Mouse (Mus musculus) limb, embryonic 14.5 days (tissue): ENCODE measurements around the gene Usp29. TPM values are rescaled to one million over a fixed set of nuclear protein-coding genes. Genes with fewer than 3 reads are reported as not detected.
A peak's percentile ranks its signal among the peaks of the same experiment; 100 is the strongest.

ENCODE experiments used
- ATAC-seq: fragments of 200-750 bp; cut with Nextera tagmentation; 2 replicates; pipeline ENCODE4 v1.8.0; 2017; ENCODE audit warnings: low read depth, moderate number of reproducible peaks, moderate TSS enrichment; ENCODE audit not compliant: low FRiP score
- DNase-seq: peaks from one replicate; pipeline ENCODE4 v3.0.0-alpha.2; 2015; ENCODE audit warnings: low spot score
- H3K27ac ChIP-seq: fragments of 300-500 bp; sonication (generic); replicated peaks from 2 replicates; pipeline ENCODE4 v1.5.1; 2014; ENCODE audit warnings: low read depth, mild to moderate bottlenecking, low read length, moderate library complexity, mixed read lengths
- H3K27me3 ChIP-seq: fragments of 300-500 bp; sonication (generic); 2 replicates; pipeline ENCODE4 v1.6.1; 2014; ENCODE audit warnings: low read length, mixed read lengths; ENCODE audit not compliant: control insufficient read depth, insufficient read depth
- H3K36me3 ChIP-seq: fragments of 300-500 bp; sonication (generic); 2 replicates; pipeline ENCODE4 v1.6.1; 2014; ENCODE audit warnings: mild to moderate bottlenecking, low read length, moderate library complexity, mixed read lengths; ENCODE audit not compliant: control insufficient read depth, insufficient read depth
- H3K4me1 ChIP-seq: fragments of 300-500 bp; sonication (generic); 2 replicates; pipeline ENCODE4 v1.6.1; 2014; ENCODE audit warnings: antibody characterized with exemption, low read length, mixed read lengths; ENCODE audit not compliant: control insufficient read depth, insufficient read depth
- H3K4me2 ChIP-seq: fragments of 300-500 bp; sonication (generic); replicated peaks from 2 replicates; pipeline ENCODE4 v1.6.1; 2014; ENCODE audit warnings: low read depth, mild to moderate bottlenecking, low read length, moderate library complexity; ENCODE audit not compliant: severe bottlenecking
- H3K4me3 ChIP-seq: fragments of 300-500 bp; sonication (generic); replicated peaks from 2 replicates; pipeline ENCODE4 v1.5.1; 2014; ENCODE audit warnings: low read length
- H3K9ac ChIP-seq: fragments of 300-500 bp; sonication (generic); 2 replicates; pipeline ENCODE4 v1.6.1; 2014; ENCODE audit warnings: mild to moderate bottlenecking, low read depth, low read length, moderate library complexity; ENCODE audit not compliant: severe bottlenecking
- H3K9me3 ChIP-seq: fragments of 300-500 bp; sonication (generic); 2 replicates; pipeline ENCODE4 v1.6.1; 2016; ENCODE audit warnings: low read length; ENCODE audit not compliant: control insufficient read depth
- POLR2A ChIP-seq: fragments of 200-500 bp; IDR thresholded peaks from 2 replicates; pipeline ENCODE4 v1.8.0; 2012; ENCODE audit warnings: inconsistent platforms, mild to moderate bottlenecking, moderate library complexity, borderline replicate concordance; ENCODE audit not compliant: insufficient read depth, insufficient read length; ENCODE audit errors: extremely low read depth
- WGBS: fragments of 180-500 bp; shearing (Covaris S2); extraction: QIAGEN DNeasy Blood & Tissue Kit; methylation state at CpG from one replicate; pipeline ENCODE4 v1.1.7; 2014; 5-methylcytosine and 5-hydroxymethylcytosine counted together
- polyA plus RNA-seq, 2 experiments: library from polyadenylated mRNA; depleted of rRNA in 1 of 2; stranded (reverse) in 1 of 2; unstranded in 1 of 2; fragments of >200 nt; fragmentation: Nextera tagmentation in 1 of 2; extraction: Ambion mirVana in 1 of 2; gene quantifications; 2 replicates each; pipeline versions ENCODE4 v1.2.1 to v1.2.3; 2012 to 2014

The Usp29 gene
- polyA plus RNA-seq, 2 experiments = 10.7 to 20.7 TPM

DNA sequence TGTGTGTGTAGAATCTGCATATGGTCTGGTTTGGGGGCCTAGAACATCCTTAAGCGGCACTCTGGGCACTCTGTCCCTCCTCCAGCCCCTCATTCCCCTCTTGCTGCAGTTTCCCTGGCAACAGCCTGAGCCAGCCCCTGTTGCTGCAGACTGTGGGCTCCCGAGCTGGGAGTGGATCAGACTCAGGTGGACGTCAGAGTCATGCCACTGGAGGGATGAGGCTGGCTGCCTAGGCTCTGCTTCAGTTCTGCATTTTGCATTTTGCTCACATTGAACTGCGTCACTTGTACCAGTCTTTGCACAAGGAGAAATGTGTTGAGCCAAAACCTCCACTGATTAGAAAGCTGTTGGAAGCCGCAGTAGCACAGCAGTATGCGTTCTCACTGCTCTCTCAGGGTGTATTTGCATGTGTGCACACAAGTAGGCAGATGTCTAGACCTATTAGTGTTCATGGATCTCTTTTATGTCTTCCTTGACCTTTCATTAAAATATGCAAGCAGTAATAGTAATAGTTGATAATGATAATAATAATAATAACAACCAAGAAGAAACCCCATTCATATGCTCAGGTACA lies 151.2 kb downstream of the Usp29 start:
- Histone ChIP-seq H3K4me3 (no peak overlapping the region), H3K4me2 (no peak overlapping the region), H3K9ac (no peak overlapping the region), H3K9me3 (no peaks in the 10 kb centered on the region), H3K27ac (no peak overlapping the region), H3K4me1 (no peaks in the 10 kb centered on the region), H3K27me3 (no peaks in the 10 kb centered on the region), H3K36me3 (no peaks in the 10 kb centered on the region)
- DNase-seq (no peak), ATAC-seq (no peak)
- whole genome bisulfite sequencing = 45% methylated on average over 6 of the region's 6 CpGs
- no peak for TF ChIP-seq POLR2A

DNA sequence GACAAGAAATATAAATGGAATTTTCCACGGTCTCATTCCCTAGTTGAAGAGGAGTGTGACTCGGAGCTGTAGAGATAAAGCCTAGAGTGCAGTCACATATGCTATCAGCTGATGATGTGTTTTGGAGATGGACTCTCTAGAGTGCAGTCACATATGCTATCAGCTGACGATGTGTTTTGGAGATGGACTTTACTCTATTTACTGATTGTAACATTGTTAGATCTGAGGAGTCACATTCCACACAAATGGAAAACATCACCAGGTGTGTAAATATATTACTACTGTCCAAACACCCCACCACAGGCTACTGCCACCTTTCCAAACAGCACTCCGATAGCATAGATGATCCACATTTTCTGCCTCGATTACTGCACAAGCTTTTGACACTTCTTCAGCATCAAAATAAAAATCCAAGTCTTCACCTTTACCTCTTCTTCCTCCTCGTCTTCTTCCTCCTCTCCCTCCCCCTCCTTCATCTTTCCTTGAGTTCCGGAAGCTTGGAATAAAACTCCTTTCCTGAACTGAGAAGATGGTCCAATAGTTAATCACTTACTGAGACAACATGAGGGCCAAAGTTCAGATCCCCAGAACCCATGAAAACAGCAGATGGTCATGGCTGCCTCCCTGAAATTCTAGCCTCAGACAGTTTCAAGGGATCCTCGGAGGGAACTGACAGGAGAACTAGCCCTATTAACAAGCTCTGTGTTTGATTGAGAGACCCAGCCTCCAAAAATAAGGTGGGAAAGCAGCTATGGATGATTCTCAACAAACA lies 153.2 kb downstream of the Usp29 start:
- Histone ChIP-seq H3K4me2 (no peak overlapping the region), H3K4me3 (no peak overlapping the region), H3K9me3 (no peaks in the 10 kb centered on the region), H3K36me3 (no peaks in the 10 kb centered on the region), H3K4me1 (no peaks in the 10 kb centered on the region), H3K27me3 (no peaks in the 10 kb centered on the region), H3K9ac (no peak overlapping the region), H3K27ac (no peak overlapping the region)
- no peak for ATAC-seq
- TF ChIP-seq POLR2A = no peak
- DNase-seq = no peak
- 86% methylated on average over 8 of the region's 8 CpGs for WGBS

DNA sequence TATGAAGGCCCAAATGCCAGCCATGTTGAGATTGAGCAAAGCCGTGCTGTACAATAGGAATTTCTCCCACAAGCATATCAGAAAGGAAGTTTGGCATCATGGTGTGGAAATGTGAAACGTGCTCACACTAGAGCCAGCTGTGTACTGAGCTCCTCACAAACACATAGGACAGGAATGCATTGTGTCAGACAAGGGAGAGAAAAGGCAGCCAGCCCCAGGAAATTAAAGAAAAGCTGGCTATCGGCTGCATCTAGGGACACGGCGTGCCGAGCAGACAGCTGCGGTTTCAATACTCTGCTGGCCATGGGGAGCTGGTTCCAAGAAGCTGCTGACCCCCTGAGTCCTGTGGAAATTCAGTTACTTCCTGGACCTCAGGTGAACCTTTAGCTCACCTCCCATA lies 155.0 kb downstream of the Usp29 start:
- no peak overlapping the region for H3K4me3 ChIP-seq
- H3K9ac ChIP-seq = no peak overlapping the region
- peak; percentile 64 for DNase-seq
- H3K4me2 ChIP-seq = no peak overlapping the region
- 75% methylated on average over 7 of the region's 7 CpGs for WGBS
- no peaks in the 10 kb centered on the region for H3K4me1 ChIP-seq
- no peak overlapping the region for H3K27ac ChIP-seq
- no peaks in the 10 kb centered on the region for H3K36me3 ChIP-seq
- no peaks in the 10 kb centered on the region for H3K9me3 ChIP-seq
- ATAC-seq = peak; percentile 71
- no peak for TF ChIP-seq POLR2A
- no peaks in the 10 kb centered on the region for H3K27me3 ChIP-seq

DNA sequence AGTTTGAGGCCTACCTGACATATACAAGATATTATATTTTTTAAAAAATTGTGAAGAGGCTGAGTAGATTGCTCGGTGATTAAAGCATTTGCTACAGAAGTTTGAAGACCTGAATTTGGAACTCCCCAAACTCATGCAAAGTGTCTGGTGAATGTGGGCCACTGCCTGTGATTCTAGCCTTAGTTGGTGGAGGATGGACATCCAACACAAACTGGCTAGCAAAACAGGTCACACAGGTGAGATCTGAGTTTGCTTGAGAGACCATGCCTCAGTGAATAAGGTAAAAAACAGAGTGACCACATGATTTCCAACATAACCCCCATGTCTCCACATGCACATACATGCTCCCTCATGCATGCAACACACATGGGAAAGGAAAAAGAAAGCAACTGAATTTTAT lies 156.5 kb downstream of the Usp29 start:
- WGBS = 93% methylated on average over 1 of the region's 1 CpGs
- no peaks in the 10 kb centered on the region for H3K4me1 ChIP-seq

DNA sequence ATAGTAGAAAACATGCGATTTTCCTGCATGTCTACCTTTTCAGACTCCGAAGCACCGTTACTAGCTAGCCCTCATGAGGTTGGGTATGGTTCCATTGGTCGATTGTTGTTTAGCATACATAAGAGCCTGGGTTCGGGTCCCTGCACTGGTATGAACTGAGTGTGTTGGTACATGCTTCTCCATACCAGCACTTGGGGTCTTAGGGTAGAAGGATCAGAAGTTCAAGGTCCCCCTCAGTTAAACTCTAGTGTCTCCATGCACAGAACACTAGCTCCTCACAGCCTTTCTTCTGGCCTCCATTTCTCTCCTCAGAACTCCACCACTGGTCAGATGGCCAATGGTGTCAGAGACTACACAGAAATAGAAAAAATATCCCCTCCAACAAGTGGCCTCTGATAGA lies 159.5 kb downstream of the Usp29 start:
- H3K36me3 ChIP-seq = no peaks in the 10 kb centered on the region
- no peak overlapping the region for H3K27ac ChIP-seq
- no peak for ATAC-seq
- H3K27me3 ChIP-seq = no peaks in the 10 kb centered on the region
- no peak overlapping the region for H3K4me2 ChIP-seq
- no peak overlapping the region for H3K9ac ChIP-seq
- DNase-seq = no peak
- H3K4me1 ChIP-seq = no peaks in the 10 kb centered on the region
- H3K4me3 ChIP-seq = no peak overlapping the region
- no peaks in the 10 kb centered on the region for H3K9me3 ChIP-seq
- TF ChIP-seq POLR2A = no peak
- 93% methylated on average over 5 of the region's 5 CpGs for WGBS

More for the DNA sequence above, 156.5 kb downstream of the Usp29 start:
- Histone ChIP-seq H3K36me3 (no peaks in the 10 kb centered on the region), H3K9me3 (no peaks in the 10 kb centered on the region), H3K27ac (no peak overlapping the region), H3K9ac (no peak overlapping the region), H3K4me2 (no peak overlapping the region), H3K27me3 (no peaks in the 10 kb centered on the region), H3K4me3 (no peak overlapping the region)
- no peak for TF ChIP-seq POLR2A
- no peak for ATAC-seq
- no peak for DNase-seq
